ENCODE assay signal across 11 mouse cellular contexts in the genomic region with DNA sequence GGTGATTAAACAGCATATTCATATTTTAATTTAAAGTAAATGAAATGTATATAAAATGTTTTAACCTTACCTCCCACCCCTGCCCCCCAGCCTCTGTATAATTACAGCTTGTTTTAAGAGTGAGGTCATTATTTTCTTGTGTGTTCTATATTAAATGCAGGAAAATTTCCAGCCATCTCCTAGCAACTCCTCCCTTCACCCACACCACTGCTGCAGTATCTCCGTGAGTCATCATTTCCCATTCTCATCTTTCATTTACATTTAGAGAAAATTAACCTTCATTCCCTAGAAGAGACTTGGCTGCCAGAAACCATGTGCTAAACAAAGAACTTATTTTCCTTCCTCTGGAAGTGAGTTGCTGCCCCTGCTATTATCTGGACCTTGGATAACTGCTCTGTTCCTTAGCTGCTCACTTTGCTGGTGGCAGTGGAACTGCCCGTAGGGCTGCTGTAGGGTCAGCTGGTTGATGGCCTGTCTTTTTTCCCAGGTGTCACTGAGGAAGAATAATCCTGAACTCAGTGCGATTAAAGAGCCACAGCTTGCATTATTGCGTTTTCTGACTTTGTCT.
DNase-seq lines count a peak whose midpoint lies in the region; ATAC-seq and TF ChIP-seq lines count a peak whose summit lies in the region.
"Had no signal": no experiment of that assay in that cellular context is flagged by ENCODE, and none has a peak within 500 bp of the region (broad histone marks: within the 10 kb centered on the region; RNA-seq: fewer than 3 reads in every experiment).

No protein-coding gene starts in this region.

- TF ChIP-seq POLR2A in thymus, adult 2 months (IDR thresholded peaks at IDR 0.05; ENCODE audit: control insufficient read depth, extremely low read depth, insufficient read depth, low read length, poor library complexity) = no peak

- DNase-seq in heart, adult 11 months = no peak
- DNase-seq in stomach, postnatal 0 days (ENCODE audit: low spot score) = no peak
- peak; percentile 22 to 31 for DNase-seq in left cerebral cortex, adult 9 months (ENCODE audit: low spot score in 2 of 2)
- no peak for DNase-seq in testis, postnatal 10 days (ENCODE audit: low spot score)
- no peak for DNase-seq in thymus, adult 2 months
- DNase-seq in B cell, adult 2 months = no peak
- DNase-seq: cerebellum, postnatal 14 days; kidney, adult 9 months; spleen, adult 18-20 months had no signal

- TF ChIP-seq CTCF in stomach, postnatal 0 days (IDR thresholded peaks at IDR 0.05; ENCODE audit: low read depth) = no peak
- TF ChIP-seq CTCF in thymus, adult 2 months (IDR thresholded peaks at IDR 0.05; ENCODE audit: borderline replicate concordance, control insufficient read depth, extremely low read depth, insufficient read depth, low read length, poor library complexity) = no peak

- peak overlapping the region; percentile 42; the same call in 1 of the 2 replicates for H3K27ac ChIP-seq in heart, embryonic 13.5 days (replicated peaks)
- H3K27ac ChIP-seq in stomach, embryonic 16.5 days (ENCODE audit: low read length) = peak overlapping the region; percentile 42; the same call in 1 of the 2 replicates
- H3K27ac ChIP-seq in stomach, postnatal 0 days (replicated peaks) = no peak overlapping the region
- no peak overlapping the region for H3K27ac ChIP-seq in thymus, adult 2 months (ENCODE audit: control insufficient read depth, insufficient read depth, low read length)

- H3K4me2 ChIP-seq in heart, embryonic 13.5 days = no peak overlapping the region
- no peak overlapping the region for H3K4me2 ChIP-seq in stomach, embryonic 16.5 days (ENCODE audit: low read depth, low read length)
- H3K4me2 ChIP-seq in stomach, postnatal 0 days (replicated peaks; ENCODE audit: low read depth) = no peak overlapping the region

- no peak for ATAC-seq in heart, embryonic 13.5 days (ENCODE audit: extremely low read depth, insufficient number of reproducible peaks, low FRiP score, low TSS enrichment)
- no peak; the same call in 1 of the 2 replicates for ATAC-seq in stomach, embryonic 16.5 days (ENCODE audit: insufficient read depth, low FRiP score)
- no peak for ATAC-seq in stomach, postnatal 0 days (ENCODE audit: low FRiP score, low TSS enrichment)

- H3K9ac ChIP-seq in heart, embryonic 13.5 days = no peak overlapping the region
- H3K9ac ChIP-seq in stomach, embryonic 16.5 days (ENCODE audit: low read length) = no peak overlapping the region
- no peak overlapping the region for H3K9ac ChIP-seq in stomach, postnatal 0 days (ENCODE audit: low read length)

- no peak overlapping the region for H3K4me3 ChIP-seq in heart, embryonic 13.5 days
- no peak overlapping the region for H3K4me3 ChIP-seq in stomach, embryonic 16.5 days (replicated peaks; ENCODE audit: low read length)
- no peak overlapping the region for H3K4me3 ChIP-seq in stomach, postnatal 0 days (ENCODE audit: low read depth, low read length)
- H3K4me3 ChIP-seq in thymus, adult 2 months (ENCODE audit: control insufficient read depth, insufficient read depth, low read length) = no peak overlapping the region

- no peaks in the 10 kb centered on the region for H3K36me3 ChIP-seq in heart, embryonic 13.5 days
- H3K36me3 ChIP-seq in stomach, embryonic 16.5 days (ENCODE audit: control insufficient read depth, insufficient read depth, low read length) = no peaks in the 10 kb centered on the region
- H3K36me3 ChIP-seq in stomach, postnatal 0 days (ENCODE audit: control insufficient read depth, insufficient read depth, low read length) = no peaks in the 10 kb centered on the region
- H3K36me3 ChIP-seq in thymus, adult 2 months (ENCODE audit: control insufficient read depth, insufficient read depth, low read length) = no peaks in the 10 kb centered on the region

- no peak for TF ChIP-seq EP300 in stomach, postnatal 0 days (optimal IDR thresholded peaks at IDR 0.05)

- H3K9me3 ChIP-seq in heart, embryonic 13.5 days = no peaks in the 10 kb centered on the region
- no peaks in the 10 kb centered on the region for H3K9me3 ChIP-seq in stomach, embryonic 16.5 days (replicated peaks; ENCODE audit: control insufficient read depth, low read length)
- H3K9me3 ChIP-seq in stomach, postnatal 0 days (ENCODE audit: control insufficient read depth, low read length) = no peaks in the 10 kb centered on the region

- no peaks in the 10 kb centered on the region for H3K27me3 ChIP-seq in heart, embryonic 13.5 days (replicated peaks)
- H3K27me3 ChIP-seq in stomach, embryonic 16.5 days (ENCODE audit: control insufficient read depth, insufficient read depth, low read length) = no peaks in the 10 kb centered on the region
- no peaks in the 10 kb centered on the region for H3K27me3 ChIP-seq in stomach, postnatal 0 days (ENCODE audit: control insufficient read depth, insufficient read depth, low read length)
- H3K27me3 ChIP-seq in thymus, adult 2 months (ENCODE audit: control insufficient read depth, insufficient read depth, low read length) = no peaks in the 10 kb centered on the region

- H3K4me1 ChIP-seq in heart, embryonic 13.5 days = no peaks in the 10 kb centered on the region
- peaks cover 4% of the 10 kb centered on the region for H3K4me1 ChIP-seq in stomach, embryonic 16.5 days (ENCODE audit: control insufficient read depth, insufficient read depth, low read length)
- no peaks in the 10 kb centered on the region for H3K4me1 ChIP-seq in stomach, postnatal 0 days (replicated peaks; ENCODE audit: control insufficient read depth, insufficient read depth)
- H3K4me1 ChIP-seq in thymus, adult 2 months (replicated peaks; ENCODE audit: control insufficient read depth, insufficient read depth, low read length) = no peaks in the 10 kb centered on the region

- WGBS in heart, embryonic 13.5 days = 51% methylated on average over 4 of the region's 4 CpGs
- WGBS in stomach, embryonic 16.5 days = 50% methylated on average over 4 of the region's 4 CpGs
- WGBS in stomach, postnatal 0 days = 33% methylated on average over 4 of the region's 4 CpGs
- 83% methylated on average over 4 of the region's 4 CpGs for WGBS in thymus, adult 2 months

Comparison
In these comparisons a context has a peak if more than half of its experiments do, and no peak if none do; other contexts are left out.
1. H3K27ac ChIP-seq: peak in heart, embryonic 13.5 days (single experiment) and stomach, embryonic 16.5 days (single experiment); none in stomach, postnatal 0 days (single experiment) and thymus, adult 2 months (single experiment).
2. DNase-seq: peak in left cerebral cortex, adult 9 months (2 of 2); none in heart, adult 11 months (single experiment), stomach, postnatal 0 days (single experiment), testis, postnatal 10 days (single experiment), thymus, adult 2 months (single experiment) and B cell, adult 2 months (0 of 2).